Mouse (Mus musculus) CH12.LX (cell line): ENCODE data around the gene Sike1. TPM values are rescaled to one million over a fixed set of nuclear protein-coding genes. Genes with fewer than 3 reads are reported as not detected.
A peak's percentile ranks its signal among the peaks of the same experiment; 100 is the strongest.

Experiments used
- DNase-seq: peaks from one replicate; pipeline ENCODE4 v3.0.0-alpha.2; 2013; ENCODE audit errors: extremely low read depth
- H3K27ac ChIP-seq: 2 replicates; pipeline ENCODE4 v1.5.1; 2012; ENCODE audit warnings: low read depth, mild to moderate bottlenecking, control low read depth, moderate library complexity; ENCODE audit not compliant: insufficient read depth
- H3K27me3 ChIP-seq: replicated peaks from 2 replicates; pipeline ENCODE3; 2012; ENCODE audit warnings: inconsistent platforms
- H3K36me3 ChIP-seq, 2 experiments: replicated peaks in 1 of 2; 2 replicates each; pipeline versions ENCODE3 to v1.6.1; 2012; ENCODE audit warnings: inconsistent platforms in 1 of 2, low read length in 1 of 2, mild to moderate bottlenecking in 1 of 2, mixed read lengths in 1 of 2, moderate library complexity in 1 of 2; ENCODE audit not compliant: control insufficient read depth in 1 of 2, insufficient read depth in 1 of 2
- H3K4me1 ChIP-seq, 2 experiments: 2 replicates each; pipeline ENCODE4 v1.6.1; 2012; ENCODE audit warnings: inconsistent platforms in 1 of 2, moderate library complexity in 1 of 2; ENCODE audit not compliant: insufficient read depth in 2 of 2, control insufficient read depth in 1 of 2
- H3K4me2 ChIP-seq: 2 replicates; pipeline ENCODE4 v1.6.1; 2012; ENCODE audit warnings: low read depth, mild to moderate bottlenecking, control low read depth; ENCODE audit not compliant: poor library complexity, insufficient read depth, severe bottlenecking
- H3K4me3 ChIP-seq, 3 experiments: fragments of 150-350 bp in 1 of 3; sonication (generic) in 1 of 3; replicated peaks in 1 of 3; 2 replicates each; pipeline versions ENCODE3 to v1.5.1; 2011 to 2012; ENCODE audit warnings: low read depth in 2 of 3, low read length in 2 of 3, mild to moderate bottlenecking in 2 of 3, moderate library complexity in 2 of 3, control low read depth in 1 of 3, improper control_type of control experiment in 1 of 3, inconsistent platforms in 1 of 3, mixed read lengths in 1 of 3; ENCODE audit not compliant: poor library complexity in 1 of 3
- H3K79me2 ChIP-seq: replicated peaks from 2 replicates; pipeline ENCODE4 v1.6.1; 2012; ENCODE audit warnings: mild to moderate bottlenecking, moderate library complexity; ENCODE audit not compliant: control insufficient read depth, poor library complexity, insufficient read depth, severe bottlenecking; ENCODE audit errors: extremely low read depth
- H3K9ac ChIP-seq: 2 replicates; pipeline ENCODE4 v1.6.1; 2012; ENCODE audit warnings: low read depth, mild to moderate bottlenecking, control low read depth, moderate library complexity; ENCODE audit not compliant: insufficient read depth
- H3K9me3 ChIP-seq: replicated peaks from 2 replicates; pipeline ENCODE3; 2012; ENCODE audit warnings: low read length, inconsistent platforms, mixed read lengths
- BHLHE40 ChIP-seq: IDR thresholded peaks from 2 replicates; pipeline ENCODE4 v1.6.1; 2011; ENCODE audit warnings: mild to moderate bottlenecking, low read depth, low read length, improper control_type of control experiment
- CHD1 ChIP-seq: IDR thresholded peaks from 2 replicates; pipeline ENCODE4 v1.6.1; 2012; ENCODE audit warnings: low read depth, low read length, improper control_type of control experiment, inconsistent platforms
- CHD2 ChIP-seq: IDR thresholded peaks from 2 replicates; pipeline ENCODE4 v1.6.1; 2011; ENCODE audit warnings: low read length, improper control_type of control experiment
- CTCF ChIP-seq, 2 experiments: IDR thresholded peaks in 1 of 2; conservative IDR thresholded peaks in 1 of 2; 2 replicates each; pipeline ENCODE4 v1.5.1; 2011 to 2012; ENCODE audit warnings: low read depth in 2 of 2, low read length in 2 of 2, improper control_type of control experiment in 1 of 2, inconsistent platforms in 1 of 2, mild to moderate bottlenecking in 1 of 2, moderate library complexity in 1 of 2
- E2F4 ChIP-seq: IDR thresholded peaks from 2 replicates; pipeline ENCODE4 v1.6.1; 2011; ENCODE audit warnings: low read depth, low read length, improper control_type of control experiment; ENCODE audit not compliant: insufficient replicate concordance
- ELF1 ChIP-seq: IDR thresholded peaks from 2 replicates; pipeline ENCODE4 v1.6.1; 2014; ENCODE audit warnings: low read depth, mild to moderate bottlenecking, inconsistent platforms, low read length, improper control_type of control experiment
- EP300 ChIP-seq: IDR thresholded peaks from 2 replicates; pipeline ENCODE4 v1.6.1; 2011; ENCODE audit warnings: low read length, improper control_type of control experiment
- ETS1 ChIP-seq: conservative IDR thresholded peaks from 2 replicates; pipeline ENCODE4 v1.6.1; 2012; ENCODE audit warnings: low read depth, mild to moderate bottlenecking, inconsistent platforms, low read length, improper control_type of control experiment, moderate library complexity
- IRF4 ChIP-seq: IDR thresholded peaks from 2 replicates; pipeline ENCODE4 v1.6.1; 2014; ENCODE audit warnings: low read depth, mild to moderate bottlenecking, inconsistent platforms, low read length, improper control_type of control experiment
- JUN ChIP-seq: IDR thresholded peaks from 2 replicates; pipeline ENCODE4 v1.6.1; 2011; ENCODE audit warnings: low read depth, mild to moderate bottlenecking, low read length, improper control_type of control experiment, moderate library complexity; ENCODE audit not compliant: insufficient read depth
- JUND ChIP-seq: conservative IDR thresholded peaks from 2 replicates; pipeline ENCODE4 v1.6.1; 2011; ENCODE audit warnings: low read depth, low read length, improper control_type of control experiment
- MAFK ChIP-seq: IDR thresholded peaks from 2 replicates; pipeline ENCODE4 v1.6.1; 2011; ENCODE audit warnings: low read length, improper control_type of control experiment; ENCODE audit not compliant: insufficient replicate concordance
- MAX ChIP-seq: IDR thresholded peaks from 2 replicates; pipeline ENCODE4 v1.6.1; 2011; ENCODE audit warnings: low read length, improper control_type of control experiment
- MEF2A ChIP-seq: IDR thresholded peaks from 2 replicates; pipeline ENCODE4 v1.6.1; 2014; ENCODE audit warnings: low read depth, mild to moderate bottlenecking, inconsistent platforms, low read length, improper control_type of control experiment, borderline replicate concordance
- MXI1 ChIP-seq: IDR thresholded peaks from 2 replicates; pipeline ENCODE4 v1.6.1; 2011; ENCODE audit warnings: mild to moderate bottlenecking, low read depth, low read length, improper control_type of control experiment
- NELFE ChIP-seq: IDR thresholded peaks from 2 replicates; pipeline ENCODE4 v1.6.1; 2011; ENCODE audit warnings: low read depth, low read length, improper control_type of control experiment
- NRF1 ChIP-seq: IDR thresholded peaks from 2 replicates; pipeline ENCODE4 v1.6.1; 2014; ENCODE audit warnings: low read depth, mild to moderate bottlenecking, inconsistent platforms, low read length, improper control_type of control experiment, moderate library complexity
- PAX5 ChIP-seq: IDR thresholded peaks from 2 replicates; pipeline ENCODE4 v1.6.1; 2012; ENCODE audit warnings: low read length, inconsistent platforms, mixed read lengths
- POLR2A ChIP-seq: IDR thresholded peaks from 2 replicates; pipeline ENCODE4 v1.6.1; 2011; ENCODE audit warnings: low read depth, mild to moderate bottlenecking, improper control_type of control experiment, low read length
- POLR2AphosphoS2 ChIP-seq: IDR thresholded peaks from 2 replicates; pipeline ENCODE4 v1.6.1; 2011; ENCODE audit warnings: low read depth, low read length, improper control_type of control experiment
- RCOR1 ChIP-seq: conservative IDR thresholded peaks from 2 replicates; pipeline ENCODE4 v1.6.1; 2012; ENCODE audit warnings: low read depth, mild to moderate bottlenecking, inconsistent platforms, low read length, improper control_type of control experiment
- TBP ChIP-seq: conservative IDR thresholded peaks from 2 replicates; pipeline ENCODE4 v1.6.1; 2011; ENCODE audit warnings: low read depth, low read length, improper control_type of control experiment
- TCF12 ChIP-seq: IDR thresholded peaks from 2 replicates; pipeline ENCODE4 v1.6.1; 2014; ENCODE audit warnings: low read depth, mild to moderate bottlenecking, inconsistent platforms, low read length, improper control_type of control experiment
- USF1 ChIP-seq: IDR thresholded peaks from 2 replicates; pipeline ENCODE4 v1.6.1; 2014; ENCODE audit warnings: low read depth, mild to moderate bottlenecking, inconsistent platforms, low read length, improper control_type of control experiment
- ZC3H11A ChIP-seq: IDR thresholded peaks from 2 replicates; pipeline ENCODE4 v1.6.1; 2012; ENCODE audit warnings: low read depth, mild to moderate bottlenecking, inconsistent platforms, low read length, improper control_type of control experiment
- ZKSCAN1 ChIP-seq: IDR thresholded peaks from 2 replicates; pipeline ENCODE4 v1.6.1; 2012; ENCODE audit warnings: low read depth, inconsistent platforms, low read length, improper control_type of control experiment, borderline replicate concordance
- ZMIZ1 ChIP-seq: IDR thresholded peaks from 2 replicates; pipeline ENCODE4 v1.6.1; 2012; ENCODE audit warnings: low read depth, mild to moderate bottlenecking, inconsistent platforms, low read length, improper control_type of control experiment
- ZNF384 ChIP-seq: IDR thresholded peaks from 2 replicates; pipeline ENCODE4 v1.6.1; 2012; ENCODE audit warnings: low read depth, low read length, improper control_type of control experiment, inconsistent platforms
- dilution Hi-C: fragments of 300-500 bp; cut with MboI; formaldehyde crosslinking; loops from 2 replicates; pipeline ENCODE4 v1.14.3; 2020; ENCODE audit warnings: low sequenced_read_pairs; ENCODE audit not compliant: extremely low pct_unique_long_range_greater_than_20kb, extremely low pct_ligation_motif_present
- in situ Hi-C: fragments of 300-500 bp; cut with MboI; formaldehyde crosslinking; loops from 3 replicates; pipeline ENCODE4 v1.14.3; 2019; ENCODE audit warnings: low sequenced_read_pairs, low pct_ligation_motif_present, low pct_unique_long_range_greater_than_20kb, mixed read lengths
- polyA plus RNA-seq: library from polyadenylated mRNA; unstranded; fragments of >175 nt; gene quantifications from 2 replicates; pipeline ENCODE4 v1.2.1, GENCODE M21; 2012; ENCODE audit warnings: low read depth; ENCODE audit not compliant: insufficient read length
- total RNA-seq, 2 experiments: library from RNA; depleted of rRNA; stranded (reverse); fragments of 300-350 nt in 1 of 2; fragments of >200 nt in 1 of 2; gene quantifications; 2 replicates each; pipeline ENCODE4 v1.2.3; 2012 to 2014

The Sike1 gene
- total and polyA plus RNA-seq, 3 experiments = 15.3 to 31.6 (median 28.2) TPM

- Histone ChIP-seq H3K27me3 (no peaks in the 10 kb centered on the region), H3K4me2 (no peak overlapping the region; the same call in 1 of the 2 replicates), H3K9me3 (no peaks in the 10 kb centered on the region), H3K27ac (no peak overlapping the region), H3K79me2 (peaks cover 35% of the 10 kb centered on the region), H3K4me3 (peak overlapping the region in 2 of 3 experiments; percentile 20 to 93), H3K36me3 (peaks cover 0 to 9% of the 10 kb centered on the region in 2 experiments), H3K9ac (peak overlapping the region; percentile 81; the same call in 1 of the 2 replicates), H3K4me1 (peaks cover 11 to 27% of the 10 kb centered on the region in 2 experiments; a peak in 3 of 4 replicates)
- in situ Hi-C loops (no loop called here), dilution Hi-C loops (no loop called here)
- no peak for DNase-seq
- TF ChIP-seq POLR2A = no peak
- TF ChIP-seq MEF2A = no peak
- no peak for TF ChIP-seq E2F4
- TF ChIP-seq ZKSCAN1 = no peak
- TF ChIP-seq ZC3H11A = no peak
- TF ChIP-seq IRF4 = no peak
Observed at GRCm38 (mm10) chr3:103019462-103019861, 24.0 kb downstream of the Sike1 start.

DNA sequence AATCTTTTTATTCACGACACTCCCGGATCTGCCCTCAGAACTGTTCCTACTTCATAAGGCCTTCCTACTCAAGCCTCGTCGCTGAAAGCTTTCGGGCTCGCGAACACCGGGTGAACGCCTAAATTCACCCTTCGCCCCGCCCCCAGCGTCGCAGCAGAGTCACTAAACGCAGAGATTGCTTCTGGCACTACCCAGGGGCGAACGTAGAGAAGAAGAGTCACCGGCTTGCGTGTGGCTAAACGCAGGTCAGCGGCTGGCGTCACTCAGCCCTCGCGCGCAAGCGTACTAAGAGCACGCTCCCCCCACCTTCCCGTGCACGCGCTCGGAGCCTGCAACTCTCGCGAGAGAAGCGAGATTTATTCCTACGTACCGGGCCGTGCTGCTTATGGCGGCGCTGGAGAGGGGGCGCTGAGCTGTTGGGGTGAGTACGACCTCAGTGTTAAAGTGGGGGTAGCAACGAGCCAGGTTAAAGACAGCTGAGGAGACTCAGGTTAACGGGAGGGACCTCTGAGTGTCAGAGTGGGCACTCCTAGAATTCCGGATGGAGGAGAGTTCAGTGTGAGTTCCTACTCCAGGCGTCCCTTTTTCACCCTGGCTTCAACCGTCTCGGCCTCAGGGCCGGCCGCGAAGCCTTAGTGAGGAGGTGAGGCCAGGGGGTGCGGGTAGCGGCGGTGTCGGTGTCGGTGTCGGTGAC, 24.9 kb downstream of the Sike1 start, which contains the start of gene Csde1:
Gene Csde1, plus strand, starts transcription at position 178 of the 694 bp plus-strand sequence.
- dilution Hi-C loops = no loop called here
- in situ Hi-C loops = no loop called here
- Histone ChIP-seq H3K9ac (peak within 1 kb of the TSS; percentile 97), H3K4me1 (peaks cover 11 to 34% of the 10 kb centered on the region in 2 experiments; a peak in 3 of 4 replicates), H3K27ac (peak within 1 kb of the TSS; percentile 85), H3K9me3 (no peaks in the 10 kb centered on the region), H3K27me3 (no peaks in the 10 kb centered on the region), H3K79me2 (peaks cover 44% of the 10 kb centered on the region), H3K4me3 (peak within 1 kb of the TSS; percentile 90 to 99 (median 93)), H3K36me3 (peaks cover 0 to 11% of the 10 kb centered on the region in 2 experiments), H3K4me2 (peak within 1 kb of the TSS; percentile 95; the same call in 1 of the 2 replicates)
- peak; percentile 98 for DNase-seq
- TF ChIP-seq IRF4 = peak; percentile 50; the same call in 1 of the 2 replicates
- no peak; the same call in 1 of the 2 replicates for TF ChIP-seq JUND
- peak; percentile 72; the same call in 1 of the 2 replicates for TF ChIP-seq BHLHE40
- TF ChIP-seq EP300 = no peak; the same call in 1 of the 2 replicates
- peak; percentile 98 for TF ChIP-seq CHD2
- TF ChIP-seq ETS1 = peak; percentile 25; the same call in 1 of the 2 replicates
- no peak for TF ChIP-seq ZKSCAN1
- TF ChIP-seq POLR2A = peak; percentile 93
- TF ChIP-seq MAX = peak; percentile 76
- no peak for TF ChIP-seq ZC3H11A
- TF ChIP-seq CTCF (conservative IDR thresholded peaks at IDR 0.05 in 1 of 2, IDR thresholded peaks at IDR 0.05 in 1 of 2; ENCODE audit: low read depth in 2 of 2, low read length in 2 of 2) = no peak
- TF ChIP-seq MAFK = no peak
- peak; percentile 82 for TF ChIP-seq TBP
- no peak; the same call in 1 of the 2 replicates for TF ChIP-seq RCOR1
- peak; percentile 42; the same call in 1 of the 2 replicates for TF ChIP-seq ELF1
- TF ChIP-seq POLR2AphosphoS2 = peak; percentile 93; the same call in 1 of the 2 replicates
- peak; percentile 81 for TF ChIP-seq ZMIZ1
- TF ChIP-seq JUN = no peak
- TF ChIP-seq TCF12 = peak; percentile 74
- no peak for TF ChIP-seq USF1
- peak; percentile 77; the same call in 1 of the 2 replicates for TF ChIP-seq CHD1
- TF ChIP-seq NELFE = peak; percentile 79
- no peak for TF ChIP-seq ZNF384
- no peak for TF ChIP-seq PAX5
- TF ChIP-seq MXI1 = no peak
- peak; percentile 92 for TF ChIP-seq NRF1
